Mouse (Mus musculus) left cerebral cortex, postnatal 14 days (tissue): Measurements from ENCODE around the gene Gm20521. TPM values are rescaled to one million over a fixed set of nuclear protein-coding genes. Genes with fewer than 3 reads are reported as not detected.
A peak's percentile ranks its signal among the peaks of the same experiment; 100 is the strongest.
"Not testable (repeated sequence)": the region's sequence is repeated elsewhere in the genome, so short reads cannot be mapped to it uniquely, and the experiment has no call there.

Experiments used
- DNase-seq, 2 experiments: peaks; one replicate each; pipeline ENCODE4 v3.0.0; 2021 to 2022; ENCODE audit warnings: low spot score in 2 of 2, mixed read lengths in 1 of 2
- intact Hi-C: fragments of 180-260 bp; cut with DNase I; formaldehyde crosslinking; loops from one replicate; pipeline ENCODE4 v1.15.1; 2025
- total RNA-seq, 2 experiments: library from RNA; stranded (reverse); gene quantifications; 2 replicates each; pipeline ENCODE4 v1.2.3; 2021

Gm20521 gene
- total RNA-seq, 2 experiments from 2014 or later, result 0.40 to 2.1 TPM

DNA sequence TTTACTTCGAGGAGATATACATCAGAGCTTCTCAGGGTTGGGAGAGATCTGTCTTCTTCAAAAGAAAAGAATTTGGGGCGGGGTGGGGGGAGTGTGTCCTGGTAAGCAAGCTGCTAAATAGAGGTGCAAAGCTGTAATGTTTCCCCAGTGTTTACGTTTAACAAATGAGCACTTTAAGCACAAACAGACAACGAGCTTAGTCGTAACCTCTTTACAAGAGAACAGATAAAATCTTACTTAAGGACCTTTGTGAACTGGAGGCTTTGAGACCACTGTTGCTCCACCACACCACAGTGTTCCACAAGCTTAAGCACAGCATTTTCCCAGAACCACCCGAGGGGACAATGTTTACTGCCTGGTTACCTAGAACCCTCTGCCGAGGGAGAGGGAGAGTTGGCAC, 44.1 kb downstream of the Gm20521 start:
- intact Hi-C loops, result no loop called here
- no peak for DNase-seq

- DNase-seq, result no peak
- intact Hi-C loops, result no loop called here
Observed at GRCm38 (mm10) chr14:54929801-54930200, 46.6 kb downstream of the Gm20521 start.

DNA sequence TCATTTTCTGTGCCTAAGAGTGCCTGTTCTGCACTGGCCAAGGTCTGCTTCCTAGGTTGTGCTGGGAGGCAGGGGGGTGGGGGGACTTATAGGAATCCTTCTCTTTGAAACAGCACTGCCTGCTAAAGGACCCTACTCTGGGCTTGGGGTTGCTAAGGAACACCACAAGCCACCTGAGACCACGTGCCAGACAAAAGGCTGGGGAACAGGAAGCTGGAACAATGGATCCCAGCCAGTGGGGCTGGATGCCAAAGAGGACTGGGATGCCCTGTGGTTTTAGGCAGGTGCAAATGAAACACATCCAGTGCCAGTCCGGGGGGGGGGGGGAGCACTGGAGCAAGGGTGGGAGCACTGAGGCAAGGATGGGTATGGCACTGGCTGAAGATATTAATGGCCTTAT, 47.2 kb downstream of the Gm20521 start:
- intact Hi-C loops, result no loop called here
- DNase-seq, result no peak

DNA sequence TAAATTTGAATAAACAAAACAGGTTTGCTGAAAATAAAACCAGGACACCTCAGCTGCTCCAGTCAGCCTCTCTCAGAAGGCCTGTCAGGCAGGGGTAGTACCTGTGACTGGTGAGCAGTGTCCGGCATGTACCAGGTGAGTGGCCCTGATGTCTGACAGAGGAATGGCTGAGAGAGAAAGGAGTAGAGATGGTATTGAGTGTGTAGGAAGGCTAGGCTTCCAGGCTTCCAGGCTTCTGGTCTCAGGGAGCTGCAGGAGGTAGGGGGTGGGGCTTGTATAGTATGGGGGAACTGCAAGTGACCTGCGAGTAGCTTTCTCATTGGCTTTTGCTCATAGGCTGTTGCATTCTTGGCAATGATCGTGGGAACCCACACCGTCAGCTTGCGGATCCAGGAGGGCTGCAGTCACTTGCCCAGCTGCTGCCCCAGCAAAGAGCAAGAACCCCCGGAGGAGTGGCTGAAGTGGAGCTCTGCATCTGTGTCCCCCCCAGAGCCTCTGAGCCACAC, 49.5 kb downstream of the Gm20521 start, which contains the start of gene Il25:
TSS of gene Il25 (plus strand) at position 51 of the 506 bp plus-strand sequence.
- intact Hi-C loops, result no loop called here
- no peak for DNase-seq

DNA sequence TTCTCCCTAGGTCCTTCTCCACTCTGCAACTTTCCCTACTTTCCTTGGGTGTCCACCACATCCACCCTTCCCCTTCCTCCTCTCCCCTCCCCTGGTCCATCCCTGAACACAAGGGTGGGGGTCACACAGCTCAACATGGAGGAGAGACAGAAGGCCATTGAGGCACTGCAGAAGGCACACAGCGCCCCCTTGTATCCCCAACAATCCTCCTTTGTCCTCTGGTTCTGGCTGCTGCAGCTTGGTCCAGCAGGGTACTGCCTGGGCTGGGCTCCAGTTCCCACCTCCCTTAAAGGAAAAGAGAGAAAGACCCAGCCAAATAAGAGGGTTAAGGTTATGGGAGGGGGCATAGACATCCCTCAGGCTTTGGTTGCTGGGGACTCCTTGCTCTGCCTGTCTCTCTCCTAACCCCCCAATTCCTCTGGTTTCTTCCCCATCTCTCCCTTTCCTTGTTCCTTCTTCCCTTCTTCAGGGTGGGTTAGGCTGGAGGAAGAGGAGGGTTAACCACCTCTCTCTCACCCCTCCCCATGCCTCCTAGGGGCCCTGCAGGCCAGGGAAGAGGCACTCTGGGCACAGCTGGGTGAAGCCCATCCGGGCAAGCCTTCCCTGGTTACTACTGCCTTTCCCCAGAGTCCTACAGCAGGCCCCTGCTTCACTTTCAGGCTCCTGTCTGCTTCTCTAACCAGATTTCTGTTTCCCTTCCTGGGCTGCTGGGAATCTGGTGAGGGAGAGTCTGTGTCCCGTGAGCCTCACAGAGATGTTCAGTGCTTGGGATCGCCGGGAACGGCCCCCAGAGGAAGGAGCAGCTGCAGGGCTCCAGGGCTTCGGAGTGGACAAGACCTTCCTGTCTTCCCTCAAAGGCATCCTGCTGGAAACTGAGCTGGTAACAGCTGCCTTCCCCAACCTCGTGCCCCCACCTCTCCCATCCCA, 52.9 kb downstream of the Gm20521 start, which contains the start of gene Cmtm5:
TSS of gene Cmtm5 (plus strand) at position 358 of the 927 bp plus-strand sequence.
- intact Hi-C loops, result no loop called here
- DNase-seq, result peak; percentile 67 to 81

GRCm38 (mm10) chr14:54936831-54937160, 53.6 kb downstream of the Gm20521 start:
- intact Hi-C loops, result no loop called here
- DNase-seq, result no peak

DNA sequence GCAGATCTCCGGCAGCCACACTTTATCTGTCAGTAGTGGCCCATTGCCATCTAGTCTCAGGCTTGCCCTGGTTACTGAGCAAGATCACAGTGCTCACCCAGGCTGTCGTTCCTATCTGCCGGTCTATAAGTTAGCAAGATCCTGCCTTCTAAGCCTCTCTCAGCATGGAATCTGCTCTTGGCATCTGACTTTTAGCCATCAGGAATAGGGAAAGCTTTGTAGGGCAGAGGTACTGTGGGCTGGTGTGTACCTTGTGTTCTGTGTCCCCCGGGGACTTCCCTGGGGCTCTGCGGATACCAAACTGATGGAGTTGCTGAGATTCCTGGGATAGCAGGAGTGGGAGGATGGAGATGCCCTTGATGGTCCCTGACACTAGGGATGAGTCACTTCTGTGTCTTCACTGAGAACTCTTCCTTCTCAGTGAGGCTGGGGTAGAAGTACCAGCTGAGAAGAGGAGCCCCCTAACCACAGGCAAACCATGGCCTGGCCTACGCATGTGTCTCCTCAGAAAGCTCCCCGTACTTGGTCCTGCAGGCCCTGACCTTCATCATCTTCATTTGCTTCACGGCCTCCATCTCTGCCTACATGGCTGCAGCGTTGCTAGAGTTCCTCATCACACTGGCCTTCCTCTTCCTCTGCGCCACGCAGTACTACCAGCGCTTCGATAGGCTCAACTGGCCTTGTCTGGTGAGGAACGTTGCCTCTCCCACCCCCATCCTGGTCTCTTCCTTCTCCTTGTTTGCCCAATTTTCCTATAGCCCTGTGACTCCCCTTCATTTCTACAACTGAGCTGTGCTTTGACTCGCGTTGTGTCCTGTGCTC, 54.3 kb downstream of the Gm20521 start:
- no peak for DNase-seq
- intact Hi-C loops, result no loop called here

DNA sequence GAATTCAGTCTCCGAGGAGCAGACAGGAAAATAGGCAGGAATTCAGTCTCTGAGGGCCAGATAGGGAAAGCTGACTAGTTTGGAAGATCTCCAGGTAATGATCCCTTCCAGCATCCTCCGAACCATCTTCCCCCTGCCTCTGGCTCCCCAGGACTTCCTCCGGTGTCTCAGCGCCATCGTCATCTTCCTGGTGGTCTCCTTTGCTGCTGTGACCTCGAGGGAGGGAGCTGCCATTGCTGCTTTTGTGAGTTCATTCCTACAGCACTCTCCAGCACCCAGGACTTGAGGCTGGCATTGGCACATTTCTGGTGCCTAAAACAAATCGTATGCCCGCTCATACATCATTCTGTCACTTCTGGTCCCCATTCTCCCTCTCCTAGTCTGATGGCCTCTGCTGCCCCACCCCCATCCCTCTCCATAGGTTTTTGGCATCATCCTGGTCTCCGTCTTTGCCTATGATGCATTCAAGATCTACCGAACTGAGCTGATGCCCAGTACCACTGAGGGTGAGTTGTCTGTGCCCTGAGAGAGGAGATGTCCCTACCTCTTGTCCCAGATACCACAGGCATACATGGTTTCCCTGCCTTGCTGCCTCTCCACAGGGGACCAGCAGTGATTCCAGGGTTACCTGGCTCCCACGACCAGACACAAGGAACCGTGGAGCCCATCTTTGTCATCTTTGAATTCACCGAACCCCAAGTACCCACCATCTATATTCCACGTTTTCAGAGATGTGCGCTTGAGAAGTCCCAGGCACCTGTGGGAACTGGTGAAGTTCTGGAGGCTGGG, 55.4 kb downstream of the Gm20521 start:
- DNase-seq, result no peak
- intact Hi-C loops, result loop anchor here (1.0 kb wide), 1 partner anchor 38 kb away; no protein-coding TSS in a partner anchor

DNA sequence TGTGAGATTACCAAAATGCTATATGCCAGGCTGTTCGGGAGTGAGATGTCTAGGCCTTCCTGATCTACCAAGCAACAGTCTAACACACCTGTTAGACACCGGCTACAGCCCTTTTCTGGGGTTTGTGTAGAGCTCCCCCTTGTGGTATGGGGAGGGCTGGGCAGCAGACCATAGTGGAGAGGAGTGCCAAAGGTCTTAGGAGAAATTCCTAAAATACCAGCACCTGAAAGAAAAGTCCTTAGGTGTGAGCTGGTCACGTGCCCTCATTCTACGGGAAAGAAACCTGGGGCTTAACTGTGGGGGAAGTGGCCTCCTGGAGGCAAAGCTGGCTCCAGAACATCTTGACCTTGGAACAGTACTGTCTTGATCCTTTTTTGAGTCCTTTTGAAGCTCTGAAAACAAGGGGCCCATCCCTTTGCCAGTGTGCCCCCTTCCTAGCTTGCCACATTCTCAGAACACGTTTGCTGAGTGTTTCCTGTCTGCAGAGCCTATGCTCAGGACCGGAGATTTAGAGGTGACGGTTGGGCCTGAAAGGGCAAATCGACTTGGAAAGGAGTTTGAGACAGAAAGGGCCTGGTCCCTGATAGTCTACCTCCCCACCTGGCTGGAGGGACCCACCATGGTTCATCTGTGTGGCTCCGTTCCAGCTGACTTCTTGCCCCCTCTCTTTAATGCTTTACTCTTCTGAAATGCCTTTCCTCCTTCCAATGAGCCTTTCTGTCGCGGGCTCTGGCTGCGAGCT, 56.4 kb downstream of the Gm20521 start:
- DNase-seq, result no peak
- intact Hi-C loops, result loop anchor here (1.0 kb wide), 1 partner anchor 39 kb away; no protein-coding TSS in a partner anchor

GRCm38 (mm10) chr14:54940176-54940530, 56.9 kb downstream of the Gm20521 start:
- intact Hi-C loops, result no loop called here
- no peak for DNase-seq

GRCm38 (mm10) chr14:54941024-54941978, 58.1 kb downstream of the Gm20521 start:
- DNase-seq, result no peak
- intact Hi-C loops, result no loop called here

GRCm38 (mm10) chr14:54942479-54942878, 59.2 kb downstream of the Gm20521 start:
- no peak for DNase-seq
- intact Hi-C loops, result no loop called here

DNA sequence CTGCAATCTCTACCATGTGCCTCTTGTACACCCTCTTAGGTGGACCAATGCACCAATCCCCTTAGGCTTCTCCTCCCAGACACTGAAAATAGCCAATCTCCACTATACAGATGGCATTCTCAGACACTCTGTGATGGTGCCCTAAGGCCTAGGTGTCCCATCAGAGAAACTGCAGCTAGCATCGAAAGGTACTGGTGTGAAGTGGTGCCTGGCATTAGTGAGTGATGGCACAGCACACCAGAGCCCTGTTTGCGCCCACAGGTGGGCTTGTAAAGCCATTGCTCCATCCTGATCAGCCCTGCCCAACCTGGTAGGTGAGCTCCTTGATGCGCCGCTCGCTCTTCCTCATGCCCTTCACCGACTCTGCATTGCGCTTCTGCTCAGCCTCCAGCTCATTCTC, 60.7 kb downstream of the Gm20521 start:
- DNase-seq, result no peak
- intact Hi-C loops, result no loop called here

DNA sequence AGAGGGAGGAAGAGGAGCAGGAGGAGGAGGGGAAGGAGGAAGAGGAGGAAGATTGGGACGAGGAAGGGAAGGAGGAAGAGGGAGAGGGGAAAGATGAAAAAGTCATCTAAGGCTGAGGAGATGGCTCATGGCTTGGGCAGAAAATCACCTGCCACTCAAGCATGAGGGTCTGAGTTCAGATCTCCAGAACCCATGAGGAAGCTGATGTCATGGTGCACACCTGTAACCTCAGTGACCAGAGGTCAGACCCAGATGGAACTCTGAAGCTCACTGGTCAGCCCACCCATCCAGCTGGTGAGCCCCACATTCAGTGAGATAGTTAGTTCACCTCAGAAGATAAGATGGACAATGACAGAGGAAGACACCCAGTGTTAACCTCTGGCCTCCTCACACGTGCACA, 61.7 kb downstream of the Gm20521 start:
- intact Hi-C loops, result no loop called here
- DNase-seq, result no peak

GRCm38 (mm10) chr14:54945975-54946704, 62.9 kb downstream of the Gm20521 start:
- intact Hi-C loops, result no loop called here
- DNase-seq, result no peak

DNA sequence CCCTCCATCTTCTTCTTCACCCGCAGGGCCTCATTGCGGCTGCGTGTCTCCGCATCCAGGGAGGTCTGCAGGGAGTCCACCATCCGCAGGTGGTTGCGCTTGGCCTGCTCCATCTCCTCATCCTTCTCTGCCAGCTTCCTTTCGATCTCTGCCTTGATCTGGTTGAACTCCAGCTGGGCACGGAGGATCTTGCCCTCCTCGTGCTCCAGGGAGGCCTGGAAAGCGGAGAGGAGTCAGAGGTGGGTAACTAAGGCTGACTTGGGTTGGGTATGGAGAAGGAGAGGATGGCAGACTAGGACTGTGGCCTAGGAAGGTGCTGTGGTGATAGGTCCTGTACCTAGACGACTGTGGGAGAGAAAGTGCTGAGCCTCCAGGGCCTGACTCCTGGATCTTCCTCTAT, 63.8 kb downstream of the Gm20521 start:
- not testable (repeated sequence) for DNase-seq

More for the DNA sequence above, 63.8 kb downstream of the Gm20521 start:
- intact Hi-C loops, result not testable (repeated sequence)
